Mouse (Mus musculus): ENCODE data around the gene Clic6.

- TF ChIP-seq CTCF (IDR thresholded peaks at IDR 0.05; ENCODE audit: extremely low read depth, insufficient read length, insufficient replicate concordance, low read depth, low read length) (no peak), POLR2A (IDR thresholded peaks at IDR 0.05; ENCODE audit: low read depth, low read length) (peak; percentile 44; the same call in 1 of the 2 replicates)
These were observed 13.0 kb downstream of the Clic6 start for GRCm38 (mm10) chr16:92498589-92498981.
